Mouse (Mus musculus): ENCODE data around the gene Fcer2a.
A peak's percentile ranks its signal among the peaks of the same experiment; 100 is the strongest.

The Fcer2a gene

GRCm38 (mm10) chr8:3694121-3694520 lies at the start of gene Fcer2a:
Gene Fcer2a (minus strand): TSS chr8:3694175.
- no peak for DNase-seq

DNA sequence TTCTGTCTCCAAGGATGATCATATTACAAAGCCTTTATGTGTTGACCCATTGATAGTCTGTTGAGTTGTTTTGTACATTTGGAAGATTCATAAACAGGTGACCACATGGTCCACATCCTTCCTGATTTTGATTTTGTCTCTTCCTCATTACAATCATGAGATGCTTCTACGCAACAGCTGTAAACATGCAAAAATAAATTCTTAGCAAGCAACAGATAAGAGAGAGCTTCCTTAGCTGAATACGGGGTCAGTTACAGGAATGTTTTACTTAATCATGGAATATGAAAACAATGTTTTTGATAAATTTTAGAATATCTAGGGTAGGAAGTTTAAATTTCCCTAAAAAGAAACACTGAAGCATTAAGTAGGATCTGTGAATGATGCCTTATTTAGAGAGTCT lies 43.0 kb upstream of the Fcer2a start:
- DNase-seq = no peak

DNA sequence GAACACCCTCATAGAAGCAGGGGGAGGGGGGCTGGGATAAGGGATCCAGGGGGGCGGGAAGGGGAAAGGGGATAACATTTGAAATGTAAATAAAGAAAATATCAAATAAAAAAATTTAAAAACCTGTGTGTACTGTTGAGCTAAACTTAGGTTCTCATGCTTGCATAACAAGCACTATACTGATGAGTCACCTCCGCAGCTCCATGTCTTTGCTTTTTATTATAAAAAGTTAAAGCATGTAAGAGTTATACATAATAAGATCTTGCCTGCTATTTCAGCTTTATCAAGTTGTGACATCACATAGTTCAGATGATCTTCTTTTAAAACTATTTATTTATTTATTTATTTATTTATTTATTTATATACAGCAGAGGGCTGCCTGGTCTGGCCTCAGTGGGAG lies 41.6 kb upstream of the Fcer2a start:
- DNase-seq = no peak

DNA sequence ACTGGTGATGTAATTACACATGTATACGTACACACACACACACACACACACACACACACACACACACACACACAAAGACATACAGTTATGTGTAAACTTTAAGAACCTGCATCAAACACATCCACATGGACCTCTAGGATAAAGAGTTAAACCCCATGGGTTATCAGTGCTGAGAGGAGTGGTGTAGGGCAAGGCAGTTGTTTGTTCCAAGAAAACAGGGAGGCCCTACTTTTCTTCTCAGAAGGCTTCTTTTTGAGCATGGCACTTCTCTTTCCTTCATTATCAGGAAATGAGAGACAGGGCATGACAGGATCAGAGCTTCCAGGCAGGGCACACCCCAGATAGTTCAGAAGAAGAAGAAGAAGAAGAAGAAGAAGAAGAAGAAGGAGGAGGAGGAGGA lies 40.1 kb upstream of the Fcer2a start:
- no peak for DNase-seq

DNA sequence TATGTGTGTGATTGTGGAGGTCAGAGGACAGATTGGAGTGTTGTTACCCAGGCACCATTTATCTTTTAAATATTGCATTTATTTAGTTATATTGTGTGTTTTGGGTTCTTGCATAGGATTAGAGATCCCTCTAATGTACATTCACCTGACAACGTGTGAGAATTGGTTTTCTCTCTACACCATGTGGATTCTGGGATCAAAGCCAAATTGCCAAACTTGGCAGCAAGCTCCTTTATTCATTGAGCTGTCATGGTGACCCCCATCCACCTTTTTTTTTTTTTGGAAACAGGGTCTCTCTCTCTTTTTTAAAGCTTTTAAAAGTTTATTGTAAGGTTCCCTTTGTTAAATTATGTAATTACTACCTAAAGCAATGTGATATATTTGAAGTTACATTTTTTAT lies 27.1 kb upstream of the Fcer2a start:
- no peak for DNase-seq

DNA sequence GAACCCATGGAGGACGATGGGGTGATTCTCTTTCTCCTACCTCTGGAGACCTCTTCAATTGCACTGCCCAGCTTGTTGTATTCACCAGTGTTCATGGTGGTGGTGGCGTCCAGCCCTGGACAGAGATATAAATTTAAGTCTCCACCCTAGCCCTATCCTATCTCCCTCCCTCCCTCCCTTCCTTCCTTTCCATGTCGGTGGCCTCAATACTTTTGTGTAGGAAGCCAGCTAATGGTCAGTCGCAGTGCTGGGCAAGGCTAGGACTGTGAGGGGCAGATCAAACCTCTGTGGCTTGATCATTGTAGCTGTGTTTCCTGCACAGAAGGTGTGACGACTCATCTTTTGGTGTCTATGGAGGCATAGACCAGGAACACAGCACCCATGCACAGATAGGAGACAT lies 26.6 kb upstream of the Fcer2a start, which contains the start of gene Clec4g:
Gene Clec4g, minus strand, starts transcription at position 101 of the 400 bp plus-strand sequence.
- no peak for DNase-seq

- DNase-seq = peak; percentile 43
These were observed 24.6 kb upstream of the Fcer2a start for GRCm38 (mm10) chr8:3718559-3718958.

DNA sequence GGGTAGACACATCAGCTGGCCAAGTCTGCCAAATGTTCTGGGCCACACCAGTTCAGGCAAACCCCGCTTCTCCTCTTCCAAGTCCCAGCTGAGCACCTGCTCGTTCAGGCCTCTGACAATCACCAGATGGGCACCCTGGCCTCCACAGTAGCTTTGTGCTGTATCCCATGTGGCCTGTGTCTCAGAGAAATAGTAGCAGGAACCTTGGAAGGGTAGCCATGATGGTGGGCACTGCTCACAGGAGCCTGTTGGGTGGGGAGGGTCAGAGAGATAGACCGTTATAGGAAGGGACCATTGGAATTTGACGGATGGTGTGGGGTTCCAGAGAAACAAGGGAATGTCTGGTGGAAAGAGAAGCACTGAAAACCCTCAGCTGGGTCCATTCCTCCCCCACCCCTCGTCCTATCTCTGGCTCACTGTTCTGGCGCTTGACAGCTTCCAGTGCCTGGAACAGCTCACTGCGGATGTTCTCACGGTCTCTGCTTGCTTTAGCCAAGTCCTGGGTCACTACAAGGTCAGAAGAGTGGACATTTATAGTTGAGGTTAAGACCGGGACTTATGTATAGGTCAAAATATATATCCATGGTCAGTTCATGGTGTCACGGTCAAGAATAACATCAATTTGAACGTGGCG lies 23.5 kb upstream of the Fcer2a start:
- DNase-seq = no peak

GRCm38 (mm10) chr8:3711646-3712045 lies 17.7 kb upstream of the Fcer2a start:
- DNase-seq = no peak

DNA sequence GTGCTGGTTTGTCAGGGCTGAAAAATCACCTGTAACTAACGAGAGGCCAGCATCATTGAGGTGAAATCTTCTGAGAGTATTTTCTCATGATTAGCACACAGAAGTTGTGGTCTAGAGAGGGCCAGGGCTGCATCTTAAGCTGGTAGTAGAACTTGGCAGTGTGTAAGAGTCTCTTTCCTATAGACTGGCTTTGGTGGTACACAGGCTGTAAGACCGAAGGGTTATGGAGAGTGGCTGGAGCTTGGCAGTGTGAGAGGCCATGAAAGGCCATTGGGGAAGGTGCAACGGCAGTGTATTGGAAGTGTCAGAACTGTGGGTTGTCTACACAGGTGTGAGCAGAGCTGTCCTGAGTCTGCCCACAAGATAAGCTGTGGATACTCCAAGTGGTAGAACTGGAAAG lies 16.3 kb upstream of the Fcer2a start:
- no peak for DNase-seq

GRCm38 (mm10) chr8:3707611-3708010 lies 13.6 kb upstream of the Fcer2a start:
- DNase-seq = no peak

DNA sequence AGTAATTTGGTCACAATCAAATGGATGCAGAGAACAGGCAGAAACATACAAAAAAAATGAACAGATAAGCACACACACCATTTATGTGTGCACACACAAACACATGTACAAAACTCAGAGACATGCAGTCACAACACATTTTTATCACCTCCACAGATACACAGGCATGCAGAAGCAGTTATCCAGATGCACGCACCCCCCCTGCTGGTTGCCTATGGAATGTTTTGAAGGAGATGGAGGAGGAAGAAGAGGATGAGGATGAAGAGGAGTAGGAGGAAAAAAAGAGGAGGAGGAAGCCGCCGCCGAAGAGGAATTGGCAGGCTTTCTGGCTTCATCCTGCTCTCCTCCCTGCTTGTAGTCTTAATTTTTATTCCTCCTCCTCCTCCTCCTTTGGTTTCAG lies 11.7 kb upstream of the Fcer2a start:
- no peak for DNase-seq

- DNase-seq = no peak
These were observed 7.5 kb upstream of the Fcer2a start for GRCm38 (mm10) chr8:3701491-3701890.

DNA sequence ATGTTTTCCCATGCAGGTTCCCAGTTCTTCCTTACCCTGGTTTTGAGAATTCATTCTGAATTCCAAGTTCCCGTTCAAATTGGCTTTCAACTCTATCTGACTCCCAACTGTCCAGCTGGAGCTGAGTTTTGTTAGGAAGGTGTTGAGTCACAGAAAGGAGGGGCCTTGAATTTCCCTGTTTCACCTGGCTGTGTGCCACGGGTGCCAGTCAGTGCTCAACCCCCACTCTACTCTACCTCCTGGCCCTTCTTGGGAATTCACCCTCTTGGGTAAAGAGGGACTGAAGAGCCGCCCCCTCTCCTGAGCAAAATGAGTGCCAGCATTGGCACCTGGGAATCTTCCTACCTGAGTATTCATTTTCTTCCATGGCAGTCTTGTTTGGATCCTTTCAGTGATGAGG lies 3.2 kb downstream of the Fcer2a start:
- no peak for DNase-seq

- DNase-seq = no peak
These were observed 6.4 kb downstream of the Fcer2a start for GRCm38 (mm10) chr8:3687537-3687936.

GRCm38 (mm10) chr8:3685422-3685821 lies 8.6 kb downstream of the Fcer2a start:
- DNase-seq = no peak

- no peak for DNase-seq
These were observed 9.4 kb downstream of the Fcer2a start for GRCm38 (mm10) chr8:3684530-3684929.

GRCm38 (mm10) chr8:3683408-3684176 lies 10.4 kb downstream of the Fcer2a start:
- DNase-seq = no peak

GRCm38 (mm10) chr8:3682435-3682834 lies 11.5 kb downstream of the Fcer2a start:
- DNase-seq = no peak

DNA sequence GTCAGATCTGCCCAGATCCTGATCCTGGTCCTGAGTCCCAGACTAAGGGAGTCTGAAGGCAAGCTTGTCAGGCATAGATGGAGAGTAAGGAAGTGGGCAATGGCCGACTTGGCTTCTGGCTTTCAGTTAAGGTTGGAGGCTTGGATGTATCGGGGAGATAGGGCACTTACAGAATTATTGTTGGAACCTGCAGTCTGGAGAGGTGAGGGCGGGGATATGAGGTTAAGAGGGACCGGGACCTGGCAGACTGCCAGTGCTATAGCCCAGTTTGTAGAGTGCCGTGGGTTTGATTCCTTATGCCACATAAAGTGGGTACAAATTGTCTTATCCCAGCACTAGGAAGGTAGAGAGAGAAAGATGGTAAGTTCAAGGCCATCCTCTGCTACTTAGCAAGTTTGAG lies 14.3 kb downstream of the Fcer2a start:
- DNase-seq = no peak

GRCm38 (mm10) chr8:3679236-3679635 lies 14.7 kb downstream of the Fcer2a start:
- no peak for DNase-seq

- DNase-seq = no peak
These were observed 15.1 kb downstream of the Fcer2a start for GRCm38 (mm10) chr8:3678831-3679230.

- no peak for DNase-seq
These were observed 16.9 kb downstream of the Fcer2a start for GRCm38 (mm10) chr8:3676993-3677579.
